Mouse (Mus musculus): Measurements from ENCODE around the gene Emg1.
"Not testable (repeated sequence)": the region's sequence is repeated elsewhere in the genome, so short reads cannot be mapped to it uniquely, and the experiment has no call there.

Gene Emg1

GRCm38 (mm10) chr6:124682291-124682690, 29.7 kb downstream of the Emg1 start:
- in situ Hi-C loops (cut with MboI): not testable (repeated sequence)

GRCm38 (mm10) chr6:124679486-124679885, 32.5 kb downstream of the Emg1 start:
- in situ Hi-C loops (cut with MboI): no loop called here

DNA sequence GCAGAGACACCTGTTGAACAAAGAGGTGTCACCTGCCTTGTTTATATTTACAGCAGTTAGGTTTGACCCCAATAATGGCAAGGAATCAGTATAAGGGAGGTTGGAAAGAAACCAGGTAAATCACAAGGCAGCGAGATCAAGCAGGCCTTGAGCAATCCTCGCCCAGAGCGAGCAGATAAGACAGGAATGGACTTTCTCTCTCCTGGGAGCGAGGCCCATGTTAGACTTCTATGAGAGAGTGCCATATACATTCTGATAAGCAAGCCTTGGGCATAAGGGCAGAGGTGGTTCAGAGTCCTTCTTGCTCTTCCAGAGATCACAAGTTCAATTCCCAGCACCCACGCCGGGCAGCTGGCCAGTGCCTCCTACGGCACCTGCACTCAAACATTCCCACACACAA, 33.2 kb downstream of the Emg1 start:
- in situ Hi-C loops (cut with MboI): no loop called here

GRCm38 (mm10) chr6:124676171-124676570, 35.8 kb downstream of the Emg1 start:
- in situ Hi-C loops (cut with MboI): no loop called here

- in situ Hi-C loops (cut with MboI): no loop called here
These were observed 37.4 kb downstream of the Emg1 start for GRCm38 (mm10) chr6:124674591-124674990.

DNA sequence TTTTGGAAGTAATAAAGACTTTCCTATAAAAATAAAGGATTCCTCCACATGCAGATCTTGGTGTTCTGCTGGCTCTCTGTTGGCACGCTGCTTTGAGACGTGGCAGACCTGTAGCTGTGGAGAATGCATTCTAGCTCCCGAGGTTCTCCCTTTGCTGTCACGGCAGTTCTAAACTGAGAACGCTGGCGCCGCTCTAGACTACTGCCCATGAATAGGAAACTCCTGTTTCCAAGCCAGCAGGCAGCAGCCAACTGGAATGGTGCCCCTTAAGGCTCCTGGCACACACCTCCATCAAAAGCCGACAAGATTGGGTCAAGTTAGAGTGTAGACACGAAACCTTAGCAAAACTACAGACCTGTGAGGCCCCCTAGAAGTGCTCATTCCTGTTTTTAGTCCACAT, 38.4 kb downstream of the Emg1 start:
- in situ Hi-C loops (cut with MboI): no loop called here

GRCm38 (mm10) chr6:124672100-124672499, 39.9 kb downstream of the Emg1 start:
- in situ Hi-C loops (cut with MboI): no loop called here

GRCm38 (mm10) chr6:124670281-124670900, 41.6 kb downstream of the Emg1 start:
- in situ Hi-C loops (cut with MboI): no loop called here

DNA sequence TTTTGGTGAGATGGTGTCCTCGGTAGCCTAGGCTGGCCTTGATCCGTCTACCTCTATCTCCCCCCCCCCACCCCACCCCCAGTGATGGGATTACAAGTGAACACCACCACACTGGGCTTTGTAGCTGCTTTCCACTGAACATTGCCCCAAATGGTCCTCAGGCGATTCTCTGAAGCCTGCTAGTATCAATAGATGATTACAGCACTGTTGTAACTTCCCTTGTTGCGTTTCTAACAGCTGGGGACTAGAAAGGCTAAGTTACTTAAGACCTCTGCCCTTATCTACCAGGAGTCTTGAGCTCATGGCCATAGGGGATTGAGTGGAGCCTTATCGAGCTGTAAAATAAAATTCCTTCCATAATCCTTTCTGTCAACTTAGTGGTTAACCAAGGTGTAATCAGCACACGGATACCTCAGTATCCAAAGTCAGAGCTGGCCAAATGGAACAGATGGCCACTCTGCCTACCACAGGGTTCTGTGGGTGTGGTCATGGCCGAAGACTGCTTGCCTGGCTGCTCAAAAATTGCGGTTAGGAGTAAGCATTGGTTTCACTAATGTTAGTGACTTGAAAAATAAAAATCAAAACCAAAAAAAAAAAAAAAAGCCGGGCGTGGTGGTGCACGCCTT, 42.6 kb downstream of the Emg1 start:
- in situ Hi-C loops (cut with MboI): no loop called here

DNA sequence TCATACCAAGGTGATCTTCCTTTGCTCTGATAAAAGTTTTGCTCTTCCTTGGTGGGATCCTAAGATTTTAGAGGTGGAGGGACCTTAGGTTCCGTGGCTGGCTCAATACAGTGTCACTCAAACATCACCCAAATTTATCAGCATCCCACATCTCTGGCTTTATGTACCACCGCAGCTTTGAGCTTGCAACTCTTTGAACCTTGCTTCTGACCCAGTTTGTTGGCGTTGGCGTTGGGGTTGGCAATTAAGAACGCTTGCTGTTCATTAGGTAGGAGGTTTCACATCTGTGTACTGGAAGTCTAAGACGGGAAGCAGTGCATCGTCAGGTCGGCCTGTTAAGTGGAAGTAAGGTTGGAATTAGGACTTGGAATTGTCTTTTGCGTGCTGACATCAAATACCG, 47.0 kb downstream of the Emg1 start:
- in situ Hi-C loops (cut with MboI): no loop called here

DNA sequence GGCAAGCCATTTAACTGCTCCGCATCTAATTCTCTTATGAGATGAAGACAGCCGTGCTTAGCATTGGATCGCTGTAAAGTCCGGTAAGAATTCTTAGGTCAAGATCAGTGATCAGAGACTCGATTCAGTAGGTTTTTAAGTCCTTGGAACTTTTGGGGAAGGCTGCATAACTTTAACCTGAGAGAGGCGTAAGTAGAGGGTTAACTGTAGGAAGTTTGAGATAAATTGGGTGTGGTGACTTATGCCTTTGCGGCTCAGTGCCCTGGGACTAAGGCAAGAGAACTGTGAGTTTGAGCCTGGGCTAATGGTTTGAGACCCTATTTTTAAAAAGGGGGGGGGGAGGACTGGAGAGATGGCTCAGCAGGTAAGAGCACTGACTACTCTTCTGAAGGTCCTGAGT, 47.7 kb downstream of the Emg1 start:
- in situ Hi-C loops (cut with MboI): no loop called here

DNA sequence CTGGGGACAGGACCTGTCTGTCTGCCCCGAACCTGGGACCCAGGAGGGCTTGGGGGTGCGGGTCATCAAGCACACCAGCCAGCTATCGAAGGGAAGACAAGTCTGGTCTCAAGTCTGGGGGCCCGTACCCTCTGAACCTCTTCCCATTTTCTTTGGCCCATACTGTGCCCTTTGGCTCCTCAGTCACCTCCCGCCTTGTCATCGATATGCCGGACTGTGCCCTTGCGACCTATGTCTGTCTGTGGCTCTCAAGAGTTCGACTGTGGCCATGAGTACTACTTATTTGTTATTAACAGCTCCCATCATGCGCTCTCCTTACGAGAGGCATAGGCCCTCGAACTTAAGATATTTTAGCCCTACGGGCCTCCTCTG, 48.6 kb downstream of the Emg1 start:
- in situ Hi-C loops (cut with MboI): no loop called here

- in situ Hi-C loops (cut with MboI): no loop called here
These were observed 49.2 kb downstream of the Emg1 start, which contains the start of gene Lpcat3 for GRCm38 (mm10) chr6:124662477-124663423. Gene Lpcat3 (plus strand): TSS chr6:124663027.

DNA sequence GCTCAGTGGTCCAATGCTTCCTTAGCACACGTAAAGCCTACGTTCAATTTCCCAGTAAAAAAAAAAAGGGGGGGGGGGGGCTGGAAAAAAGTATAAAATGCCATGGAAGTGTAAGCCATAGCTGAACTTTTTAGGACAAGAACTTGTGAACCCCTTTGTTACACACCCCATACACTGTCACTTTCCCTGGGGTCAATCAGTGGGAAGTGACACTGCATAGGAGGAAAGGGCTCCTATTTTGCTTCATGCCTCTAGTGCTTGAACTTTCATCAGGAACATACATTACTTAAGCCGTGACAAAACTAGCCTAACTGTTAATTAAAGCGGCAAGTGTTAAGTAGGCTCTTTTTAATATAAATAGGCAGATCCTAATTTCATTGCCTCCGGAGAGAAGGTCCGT, 50.0 kb downstream of the Emg1 start:
- in situ Hi-C loops (cut with MboI): no loop called here

DNA sequence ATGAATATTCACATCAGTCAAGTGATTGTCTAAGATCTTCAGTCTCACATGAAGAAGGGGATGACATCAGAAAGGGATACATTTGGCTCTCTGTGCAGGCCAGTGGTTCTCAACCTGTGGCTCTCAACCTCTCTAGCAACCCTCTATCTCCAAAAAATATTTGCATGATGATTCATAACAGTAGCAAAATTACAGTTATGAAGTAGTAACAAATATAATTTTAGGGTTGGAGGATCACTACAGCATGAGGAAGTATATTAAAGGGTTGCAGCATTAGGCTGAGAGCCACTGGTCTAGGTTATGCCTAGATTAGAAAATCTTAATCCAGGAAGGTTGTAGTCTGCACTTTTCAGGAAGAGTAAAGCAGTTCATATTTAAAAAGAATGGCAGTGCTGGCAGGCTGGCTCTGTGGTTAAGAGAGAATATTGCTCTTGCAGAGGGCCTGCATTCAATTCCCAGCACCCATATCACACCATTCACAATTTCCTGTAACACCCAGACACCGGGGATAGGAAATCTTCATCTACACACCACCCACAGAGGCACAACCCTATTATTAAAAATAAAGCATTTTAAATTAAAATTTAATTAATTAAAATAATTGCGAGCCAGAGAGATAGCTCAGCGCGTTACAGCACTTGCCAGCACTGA, 50.7 kb downstream of the Emg1 start:
- in situ Hi-C loops (cut with MboI): no loop called here

- in situ Hi-C loops (cut with MboI): no loop called here
These were observed 53.9 kb downstream of the Emg1 start for GRCm38 (mm10) chr6:124658067-124658466.

DNA sequence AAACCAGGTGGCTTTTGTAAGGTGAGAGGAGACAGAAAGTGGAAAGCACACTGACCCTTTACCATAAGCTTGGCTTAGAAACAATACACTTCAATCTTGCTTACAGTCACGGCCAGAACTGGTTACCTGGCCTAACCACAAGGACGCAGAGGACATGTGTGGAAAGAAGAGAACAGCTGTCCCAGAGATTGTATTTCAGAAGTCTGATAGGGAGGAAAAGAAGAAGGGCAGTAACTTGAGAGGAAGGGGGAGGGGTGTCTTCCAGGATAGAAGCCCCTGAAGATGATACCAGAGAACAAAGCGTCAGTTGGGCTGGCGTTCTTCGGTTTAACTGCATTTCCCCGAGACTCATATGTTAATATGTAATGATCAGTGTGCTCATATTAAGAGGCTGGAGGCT, 56.1 kb downstream of the Emg1 start:
- in situ Hi-C loops (cut with MboI): no loop called here

All from mature B cell (primary cell).